Mouse (Mus musculus) brain, embryonic 14.5 days (tissue): ENCODE results near the gene Apbb1.

Experiments
- CTCF ChIP-seq: fragments of 200-500 bp; IDR thresholded peaks from 2 replicates; pipeline ENCODE4 v1.5.1; 2012; ENCODE audit warnings: inconsistent platforms, mild to moderate bottlenecking, moderate library complexity, borderline replicate concordance; ENCODE audit not compliant: insufficient read depth, insufficient read length; ENCODE audit errors: extremely low read depth
- POLR2A ChIP-seq: fragments of 200-500 bp; IDR thresholded peaks from 2 replicates; pipeline ENCODE4 v1.6.1; 2012; ENCODE audit warnings: mild to moderate bottlenecking, inconsistent platforms, borderline replicate concordance; ENCODE audit not compliant: poor library complexity, insufficient read depth, insufficient read length, severe bottlenecking; ENCODE audit errors: extremely low read depth

GRCm38 (mm10) chr7:105534162-105534561 is 47.3 kb downstream of the Apbb1 start:
- no peak for TF ChIP-seq POLR2A
- no peak for TF ChIP-seq CTCF
